Mouse (Mus musculus) thymus, postnatal 10 days (tissue): ENCODE measurements around the gene Lmo4.

Experiments used
- DNase-seq, 2 experiments: peaks; one replicate each; pipeline ENCODE4 v3.0.0; 2021; ENCODE audit warnings: low spot score in 2 of 2

The Lmo4 gene

DNA sequence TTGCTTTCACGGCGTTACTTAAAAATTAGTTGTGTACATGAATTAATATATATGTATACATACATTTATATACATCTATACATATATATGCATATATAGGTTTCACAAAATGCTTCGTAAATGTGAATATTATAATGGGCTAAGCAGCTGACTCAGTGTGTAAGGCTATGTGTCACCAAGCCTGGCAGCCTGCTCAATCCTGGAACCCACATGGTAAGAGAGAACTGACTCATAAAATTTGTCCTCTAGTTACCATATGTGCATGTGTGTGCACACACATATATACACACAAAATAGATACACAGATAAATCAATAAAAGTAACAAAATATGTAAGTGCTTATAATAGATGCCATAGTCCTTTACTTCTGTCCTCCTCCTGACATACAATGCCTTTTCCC lies 56.8 kb downstream of the Lmo4 start:
- no peak for DNase-seq

- no peak for DNase-seq
These were observed 57.8 kb downstream of the Lmo4 start for GRCm38 (mm10) chr3:144147244-144147643.

DNA sequence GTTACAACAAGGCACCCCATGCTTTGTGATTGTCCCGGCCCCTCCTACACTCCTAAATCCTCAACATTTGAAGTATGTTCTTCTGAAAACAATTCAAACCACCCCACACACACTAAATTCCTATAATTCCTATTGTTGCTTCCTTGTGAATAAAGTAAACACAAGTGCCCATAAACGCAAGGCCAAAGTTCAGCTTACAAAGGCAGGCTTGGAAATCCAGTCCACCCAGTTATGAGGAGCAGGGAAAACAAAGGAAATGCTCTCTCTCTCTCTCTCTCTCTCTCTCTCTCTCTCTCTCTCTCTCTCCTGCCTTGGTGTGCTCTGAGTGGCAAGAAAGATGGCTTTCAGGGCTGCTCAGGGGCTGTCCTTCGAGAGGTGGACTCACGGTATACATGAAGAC lies 61.0 kb downstream of the Lmo4 start:
- no peak for DNase-seq

GRCm38 (mm10) chr3:144142939-144143338 lies 62.1 kb downstream of the Lmo4 start:
- DNase-seq = no peak

DNA sequence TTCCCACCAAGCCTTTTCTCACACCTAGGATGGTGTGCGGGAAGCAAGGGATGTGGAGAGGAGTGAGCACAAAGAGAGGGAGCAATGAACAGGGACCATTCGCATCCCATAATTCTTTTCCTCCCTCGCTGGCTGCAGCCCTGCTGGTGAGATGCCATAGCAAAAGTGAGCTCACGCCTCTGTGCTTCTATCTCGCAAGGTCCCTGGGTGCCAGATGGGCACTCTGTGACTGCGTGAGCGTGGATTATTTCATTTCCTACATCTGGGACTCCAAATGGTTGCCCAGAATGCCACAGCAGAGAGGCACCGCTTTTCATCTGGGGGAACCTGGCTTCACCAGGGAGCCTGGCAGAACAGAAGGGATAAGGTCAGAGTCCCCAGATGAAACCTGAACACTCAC lies 63.2 kb downstream of the Lmo4 start:
- no peak for DNase-seq

GRCm38 (mm10) chr3:144140816-144141215 lies 64.2 kb downstream of the Lmo4 start:
- DNase-seq = no peak

DNA sequence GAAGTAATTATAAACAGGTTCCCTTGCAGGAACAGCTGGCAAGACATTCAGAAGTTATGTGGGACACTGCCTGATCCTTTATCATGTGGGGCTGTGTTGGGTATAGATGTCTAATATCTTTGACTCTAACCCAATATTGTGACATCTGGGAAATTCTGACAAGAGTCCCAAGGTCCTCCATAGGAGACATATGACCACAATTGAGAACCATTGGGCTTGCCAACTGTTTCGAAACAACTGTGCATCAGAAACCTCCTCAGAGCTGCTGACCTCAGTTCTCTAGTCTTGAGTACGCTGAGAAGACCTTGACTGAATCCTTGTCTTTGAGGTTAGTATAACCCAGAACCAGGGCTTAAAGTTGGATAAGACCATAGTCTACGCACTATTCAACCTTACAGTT lies 66.4 kb downstream of the Lmo4 start:
- DNase-seq = no peak
